Mouse (Mus musculus): Measurements from ENCODE around the gene Rnd1. TPM values are rescaled to one million over a fixed set of nuclear protein-coding genes. Genes with fewer than 3 reads are reported as not detected.
A peak's percentile ranks its signal among the peaks of the same experiment; 100 is the strongest.

Gene Rnd1
- polyA plus RNA-seq, 1 experiment, result 3.4 TPM

GRCm38 (mm10) chr15:98622199-98622598 is 55.1 kb downstream of the Rnd1 start:
- Histone ChIP-seq H3K4me3 (ENCODE audit: extremely low read depth, insufficient read depth, insufficient read length) (no peak overlapping the region), H3K27me3 (ENCODE audit: control insufficient read depth, insufficient read depth, low read length) (0 out of 2 replicates have a peak, but pooled peaks cover 1% of the 10 kb centered on the region), H3K27ac (ENCODE audit: insufficient read depth, low read length) (no peak overlapping the region), H3K4me1 (ENCODE audit: control insufficient read depth, insufficient read depth, insufficient read length) (no peaks in the 10 kb centered on the region; the same call in 1 of the 2 replicates), H3K36me3 (ENCODE audit: control insufficient read depth, insufficient read depth, low read length) (no peaks in the 10 kb centered on the region)
- DNase-seq (ENCODE audit: low read depth in 1 of 2, low spot score in 2 of 2), result no peak
- 25% methylated on average over 7 of the region's 7 CpGs for WGBS
- no peak for TF ChIP-seq POLR2A (IDR thresholded peaks at IDR 0.05; ENCODE audit: low read depth, low read length)
- TF ChIP-seq CTCF (IDR thresholded peaks at IDR 0.05; ENCODE audit: extremely low read depth, insufficient read depth, insufficient read length, insufficient replicate concordance), result no peak

GRCm38 (mm10) chr15:98617176-98617537 is 60.1 kb downstream of the Rnd1 start:
- H3K27me3 ChIP-seq (ENCODE audit: control insufficient read depth, insufficient read depth, low read length), result no peaks in the 10 kb centered on the region
- no peaks in the 10 kb centered on the region for H3K4me1 ChIP-seq (ENCODE audit: control insufficient read depth, insufficient read depth, insufficient read length)
- no peaks in the 10 kb centered on the region for H3K36me3 ChIP-seq (ENCODE audit: control insufficient read depth, insufficient read depth, low read length)
- H3K27ac ChIP-seq (ENCODE audit: insufficient read depth, low read length), result no peak overlapping the region
- 2% methylated on average over 12 of the region's 12 CpGs for WGBS
- H3K4me3 ChIP-seq (ENCODE audit: extremely low read depth, insufficient read depth, insufficient read length), result no peak overlapping the region
- TF ChIP-seq POLR2A (IDR thresholded peaks at IDR 0.05; ENCODE audit: low read depth, low read length) (no peak), CTCF (IDR thresholded peaks at IDR 0.05; ENCODE audit: extremely low read depth, insufficient read depth, insufficient read length, insufficient replicate concordance) (peak; percentile 53; the same call in 1 of the 2 replicates)
- peak in 1 of 2 experiments; percentile 48 for DNase-seq (ENCODE audit: low read depth in 1 of 2, low spot score in 2 of 2)

DNA sequence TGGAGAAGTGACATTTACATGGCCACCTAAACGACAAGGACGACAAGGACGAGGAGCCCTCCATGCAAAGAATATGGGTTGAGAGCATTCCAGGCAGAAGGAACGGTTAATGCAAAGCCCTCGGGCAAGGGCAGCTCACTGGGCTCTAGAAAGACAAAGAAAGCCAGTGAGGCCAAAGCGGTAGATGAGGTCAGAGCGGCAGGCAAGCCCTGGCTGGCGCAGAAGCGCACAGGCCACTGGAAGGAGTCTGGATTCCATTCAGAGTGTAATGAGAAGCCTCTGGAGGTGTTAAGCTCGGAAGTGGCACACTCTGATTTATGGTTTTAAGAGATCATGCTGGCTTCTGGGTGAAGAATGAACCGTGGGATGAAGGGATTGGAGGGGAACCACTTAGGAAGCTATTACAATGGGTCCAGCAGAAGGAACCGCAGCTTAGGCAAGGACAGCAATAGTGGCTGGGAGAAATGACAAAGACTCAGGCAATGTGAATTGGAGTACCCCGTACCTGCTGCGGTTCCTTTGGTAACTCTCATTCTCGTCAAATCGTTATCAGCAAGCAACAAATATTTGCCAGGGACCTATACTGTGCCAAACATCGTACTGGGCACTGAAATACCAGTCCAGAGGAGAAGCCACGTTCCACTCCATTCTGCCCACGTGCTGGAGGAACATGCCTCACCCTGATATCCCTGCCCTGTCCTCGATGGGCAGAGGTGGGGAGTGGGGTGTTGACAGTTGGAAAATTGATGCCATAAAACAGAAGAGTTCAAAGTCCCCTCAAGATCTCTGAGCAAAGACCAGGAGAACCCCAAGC is 60.7 kb downstream of the Rnd1 start:
- Histone ChIP-seq H3K36me3 (ENCODE audit: control insufficient read depth, insufficient read depth, low read length) (no peaks in the 10 kb centered on the region), H3K4me1 (ENCODE audit: control insufficient read depth, insufficient read depth, insufficient read length) (no peaks in the 10 kb centered on the region), H3K27ac (ENCODE audit: insufficient read depth, low read length) (no peak overlapping the region), H3K27me3 (ENCODE audit: control insufficient read depth, insufficient read depth, low read length) (no peaks in the 10 kb centered on the region), H3K4me3 (ENCODE audit: extremely low read depth, insufficient read depth, insufficient read length) (no peak overlapping the region)
- 65% methylated on average over 20 of the region's 20 CpGs for WGBS
- DNase-seq (ENCODE audit: low read depth in 1 of 2, low spot score in 2 of 2), result no peak
- no peak for TF ChIP-seq POLR2A (IDR thresholded peaks at IDR 0.05; ENCODE audit: low read depth, low read length)
- TF ChIP-seq CTCF (IDR thresholded peaks at IDR 0.05; ENCODE audit: extremely low read depth, insufficient read depth, insufficient read length, insufficient replicate concordance), result no peak

- no peaks in the 10 kb centered on the region for H3K4me1 ChIP-seq (ENCODE audit: control insufficient read depth, insufficient read depth, insufficient read length)
- no peak overlapping the region for H3K27ac ChIP-seq (ENCODE audit: insufficient read depth, low read length)
- TF ChIP-seq CTCF (IDR thresholded peaks at IDR 0.05; ENCODE audit: extremely low read depth, insufficient read depth, insufficient read length, insufficient replicate concordance) (no peak), POLR2A (IDR thresholded peaks at IDR 0.05; ENCODE audit: low read depth, low read length) (no peak)
- no peak for DNase-seq (ENCODE audit: low read depth in 1 of 2, low spot score in 2 of 2)
- H3K4me3 ChIP-seq (ENCODE audit: extremely low read depth, insufficient read depth, insufficient read length), result no peak overlapping the region
- no peaks in the 10 kb centered on the region for H3K27me3 ChIP-seq (ENCODE audit: control insufficient read depth, insufficient read depth, low read length)
- WGBS, result 79% methylated on average over 6 of the region's 6 CpGs
- no peaks in the 10 kb centered on the region for H3K36me3 ChIP-seq (ENCODE audit: control insufficient read depth, insufficient read depth, low read length)
Measured at GRCm38 (mm10) chr15:98615751-98616150, 61.5 kb downstream of the Rnd1 start.

GRCm38 (mm10) chr15:98614971-98615370 is 62.3 kb downstream of the Rnd1 start:
- no peak overlapping the region for H3K27ac ChIP-seq (ENCODE audit: insufficient read depth, low read length)
- WGBS, result 87% methylated on average over 6 of the region's 6 CpGs
- no peaks in the 10 kb centered on the region for H3K27me3 ChIP-seq (ENCODE audit: control insufficient read depth, insufficient read depth, low read length)
- H3K4me3 ChIP-seq (ENCODE audit: extremely low read depth, insufficient read depth, insufficient read length), result no peak overlapping the region
- H3K4me1 ChIP-seq (ENCODE audit: control insufficient read depth, insufficient read depth, insufficient read length), result no peaks in the 10 kb centered on the region
- no peak for DNase-seq (ENCODE audit: low read depth in 1 of 2, low spot score in 2 of 2)
- TF ChIP-seq POLR2A (IDR thresholded peaks at IDR 0.05; ENCODE audit: low read depth, low read length) (no peak), CTCF (IDR thresholded peaks at IDR 0.05; ENCODE audit: extremely low read depth, insufficient read depth, insufficient read length, insufficient replicate concordance) (no peak)
- no peaks in the 10 kb centered on the region for H3K36me3 ChIP-seq (ENCODE audit: control insufficient read depth, insufficient read depth, low read length)

DNA sequence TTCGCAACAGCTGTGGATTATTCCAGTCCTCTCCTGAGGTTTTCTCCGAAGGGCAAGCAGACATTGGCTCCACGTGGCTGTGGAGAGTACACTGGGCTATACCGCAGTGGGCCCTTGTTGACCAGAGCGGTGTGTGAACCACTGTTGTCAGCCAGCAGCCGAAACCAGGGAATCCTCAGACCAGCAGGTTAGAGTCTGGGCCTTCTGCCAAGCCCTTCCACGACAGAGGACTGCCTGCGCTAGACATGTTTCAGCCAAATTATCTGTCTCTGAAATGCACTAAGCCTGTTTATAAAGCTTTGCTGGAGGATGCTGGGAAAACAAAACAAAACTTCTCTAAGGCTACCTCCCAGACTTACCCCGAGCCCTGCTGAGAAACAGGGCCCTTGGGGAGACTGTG is 62.7 kb downstream of the Rnd1 start:
- TF ChIP-seq CTCF (IDR thresholded peaks at IDR 0.05; ENCODE audit: extremely low read depth, insufficient read depth, insufficient read length, insufficient replicate concordance) (no peak), POLR2A (IDR thresholded peaks at IDR 0.05; ENCODE audit: low read depth, low read length) (no peak)
- no peak overlapping the region for H3K27ac ChIP-seq (ENCODE audit: insufficient read depth, low read length)
- 80% methylated on average over 9 of the region's 9 CpGs for WGBS
- peaks cover under 1% of the 10 kb centered on the region; the same call in 1 of the 2 replicates for H3K27me3 ChIP-seq (ENCODE audit: control insufficient read depth, insufficient read depth, low read length)
- no peaks in the 10 kb centered on the region for H3K36me3 ChIP-seq (ENCODE audit: control insufficient read depth, insufficient read depth, low read length)
- H3K4me1 ChIP-seq (ENCODE audit: control insufficient read depth, insufficient read depth, insufficient read length), result no peaks in the 10 kb centered on the region; the same call in 1 of the 2 replicates
- DNase-seq (ENCODE audit: low read depth in 1 of 2, low spot score in 2 of 2), result no peak
- no peak overlapping the region for H3K4me3 ChIP-seq (ENCODE audit: extremely low read depth, insufficient read depth, insufficient read length)

Other genes with a start within 250 kb of the Rnd1 start
- not detected in 2 replicates for gene Olfr282, start 246.2 kb downstream of the Rnd1 start, polyA plus RNA-seq (2012; rRNA removed)
- not detected in 2 replicates for gene Olfr281, start 224.9 kb downstream of the Rnd1 start, polyA plus RNA-seq (2012; rRNA removed)
- not detected in 2 replicates for gene OR5BS1P, start 207.6 kb downstream of the Rnd1 start, polyA plus RNA-seq (2012; rRNA removed)
- gene Lalba, start 194.7 kb downstream of the Rnd1 start, polyA plus RNA-seq (2012; rRNA removed), result not detected in 2 replicates
- not detected in 2 replicates for gene Olfr279, start 185.1 kb downstream of the Rnd1 start, polyA plus RNA-seq (2012; rRNA removed)
- gene Kansl2, start 143.2 kb downstream of the Rnd1 start, polyA plus RNA-seq (2012; rRNA removed), result 26.6 and 28.9 TPM in 2 replicates
- gene Ccnt1, start 106.5 kb downstream of the Rnd1 start, polyA plus RNA-seq (2012; rRNA removed), result 9.4 and 9.5 TPM in 2 replicates
- 0.27 TPM in 1 of 2 replicates, not detected in the other for gene 4930415O20Rik, start 106.5 kb downstream of the Rnd1 start, polyA plus RNA-seq (2012; rRNA removed)
- gene Adcy6, start 67.4 kb downstream of the Rnd1 start, polyA plus RNA-seq (2012; rRNA removed), result 23.2 and 24.2 TPM in 2 replicates
- gene Cacnb3, start 46.6 kb downstream of the Rnd1 start, polyA plus RNA-seq (2012; rRNA removed), result 22.4 and 31.0 TPM in 2 replicates
- 31.5 and 31.8 TPM in 2 replicates for gene Ddx23, start 14.6 kb downstream of the Rnd1 start, polyA plus RNA-seq (2012; rRNA removed)
- not detected in 2 replicates for gene Ccdc65, start 30.7 kb upstream of the Rnd1 start, polyA plus RNA-seq (2012; rRNA removed)
- 16.7 and 18.1 TPM in 2 replicates for gene Fkbp11, start 50.7 kb upstream of the Rnd1 start, polyA plus RNA-seq (2012; rRNA removed)
- 65.2 and 70.5 TPM in 2 replicates for gene Arf3, start 85.8 kb upstream of the Rnd1 start, polyA plus RNA-seq (2012; rRNA removed)
- gene Wnt10b, start 100.7 kb upstream of the Rnd1 start, polyA plus RNA-seq (2012; rRNA removed), result 0.78 and 0.93 TPM in 2 replicates
- gene Wnt1, start 112.4 kb upstream of the Rnd1 start, polyA plus RNA-seq (2012; rRNA removed), result not detected in 2 replicates
- 0.20 and 0.39 TPM in 2 replicates for gene Ddn, start 132.0 kb upstream of the Rnd1 start, polyA plus RNA-seq (2012; rRNA removed)
- 42.2 and 45.1 TPM in 2 replicates for gene Prkag1, start 154.1 kb upstream of the Rnd1 start, polyA plus RNA-seq (2012; rRNA removed)
- gene Kmt2d, start 193.7 kb upstream of the Rnd1 start, polyA plus RNA-seq (2012; rRNA removed), result 55.6 and 58.7 TPM in 2 replicates
- 5.4 and 6.0 TPM in 2 replicates for gene Rhebl1, start 217.1 kb upstream of the Rnd1 start, polyA plus RNA-seq (2012; rRNA removed)
- 1.6 and 2.3 TPM in 2 replicates for gene Dhh, start 221.1 kb upstream of the Rnd1 start, polyA plus RNA-seq (2012; rRNA removed)
- gene Lmbr1l, start 240.8 kb upstream of the Rnd1 start, polyA plus RNA-seq (2012; rRNA removed), result 112 and 191 TPM in 2 replicates